Mouse (Mus musculus): ENCODE data around the gene Rps16. TPM values are rescaled to one million over a fixed set of nuclear protein-coding genes. Genes with fewer than 3 reads are reported as not detected.
A peak's percentile ranks its signal among the peaks of the same experiment; 100 is the strongest.

Rps16 gene
- polyA plus RNA-seq, 1 experiment from 2014 or later, result 695 TPM

- no peak overlapping the region for H3K4me3 ChIP-seq (ENCODE audit: low read depth, low read length)
- H3K27ac ChIP-seq (ENCODE audit: low read length), result 0 out of 2 replicates have a peak overlapping the region, but pooled peaks have one; percentile 20
- peaks cover 30% of the 10 kb centered on the region for H3K36me3 ChIP-seq (ENCODE audit: insufficient read depth, low read length)
- 91% methylated on average over 10 of the region's 10 CpGs for WGBS
- H3K9me3 ChIP-seq (ENCODE audit: low read length), result no peaks in the 10 kb centered on the region
- H3K27me3 ChIP-seq (replicated peaks; ENCODE audit: insufficient read depth, low read length), result no peaks in the 10 kb centered on the region
- DNase-seq (ENCODE audit: low spot score) (no peak), ATAC-seq (no peak)
- H3K4me2 ChIP-seq (replicated peaks; ENCODE audit: low read depth, low read length), result no peak overlapping the region
- TF ChIP-seq EP300 (IDR thresholded peaks at IDR 0.05) (no peak), CTCF (IDR thresholded peaks at IDR 0.05) (no peak)
- H3K4me1 ChIP-seq (ENCODE audit: insufficient read depth, low read depth, low read length), result peaks cover 13% of the 10 kb centered on the region
- H3K9ac ChIP-seq (replicated peaks; ENCODE audit: low read depth), result no peak overlapping the region
Observed at GRCm38 (mm10) chr7:28359854-28360253, 9.4 kb downstream of the Rps16 start.

GRCm38 (mm10) chr7:28360291-28360690, 9.8 kb downstream of the Rps16 start:
- 91% methylated on average over 6 of the region's 6 CpGs for WGBS
- no peak for DNase-seq (ENCODE audit: low spot score)
- H3K4me3 ChIP-seq (ENCODE audit: low read depth, low read length), result no peak overlapping the region
- H3K4me2 ChIP-seq (replicated peaks; ENCODE audit: low read depth, low read length), result no peak overlapping the region
- H3K27ac ChIP-seq (ENCODE audit: low read length), result no peak overlapping the region
- H3K9me3 ChIP-seq (ENCODE audit: low read length), result no peaks in the 10 kb centered on the region
- ATAC-seq, result no peak
- TF ChIP-seq EP300 (IDR thresholded peaks at IDR 0.05) (no peak), CTCF (IDR thresholded peaks at IDR 0.05) (no peak)
- peaks cover 13% of the 10 kb centered on the region for H3K4me1 ChIP-seq (ENCODE audit: insufficient read depth, low read depth, low read length)
- H3K9ac ChIP-seq (replicated peaks; ENCODE audit: low read depth), result no peak overlapping the region
- H3K36me3 ChIP-seq (ENCODE audit: insufficient read depth, low read length), result peaks cover 34% of the 10 kb centered on the region
- no peaks in the 10 kb centered on the region for H3K27me3 ChIP-seq (replicated peaks; ENCODE audit: insufficient read depth, low read length)

- Histone ChIP-seq H3K9me3 (ENCODE audit: low read length) (no peaks in the 10 kb centered on the region), H3K4me3 (ENCODE audit: low read depth, low read length) (no peak overlapping the region), H3K27me3 (replicated peaks; ENCODE audit: insufficient read depth, low read length) (no peaks in the 10 kb centered on the region), H3K27ac (ENCODE audit: low read length) (no peak overlapping the region), H3K4me1 (ENCODE audit: insufficient read depth, low read depth, low read length) (peaks cover 12% of the 10 kb centered on the region), H3K36me3 (ENCODE audit: insufficient read depth, low read length) (peaks cover 42% of the 10 kb centered on the region), H3K4me2 (replicated peaks; ENCODE audit: low read depth, low read length) (no peak overlapping the region), H3K9ac (replicated peaks; ENCODE audit: low read depth) (no peak overlapping the region)
- TF ChIP-seq EP300 (IDR thresholded peaks at IDR 0.05), result no peak
- TF ChIP-seq CTCF (IDR thresholded peaks at IDR 0.05), result no peak
- DNase-seq (ENCODE audit: low spot score) (no peak), ATAC-seq (no peak)
- 96% methylated on average over 19 of the region's 20 CpGs for WGBS
Observed at GRCm38 (mm10) chr7:28361647-28362341, 11.3 kb downstream of the Rps16 start.

- Histone ChIP-seq H3K36me3 (ENCODE audit: insufficient read depth, low read length) (peaks cover 49% of the 10 kb centered on the region), H3K4me2 (replicated peaks; ENCODE audit: low read depth, low read length) (no peak overlapping the region), H3K4me1 (ENCODE audit: insufficient read depth, low read depth, low read length) (peaks cover 6% of the 10 kb centered on the region), H3K9ac (replicated peaks; ENCODE audit: low read depth) (no peak overlapping the region), H3K4me3 (ENCODE audit: low read depth, low read length) (no peak overlapping the region), H3K9me3 (ENCODE audit: low read length) (no peaks in the 10 kb centered on the region), H3K27ac (ENCODE audit: low read length) (no peak overlapping the region), H3K27me3 (replicated peaks; ENCODE audit: insufficient read depth, low read length) (no peaks in the 10 kb centered on the region)
- ATAC-seq (no peak), DNase-seq (ENCODE audit: low spot score) (no peak)
- 76% methylated on average over 14 of the region's 16 CpGs for WGBS
- TF ChIP-seq CTCF (IDR thresholded peaks at IDR 0.05), result no peak
- TF ChIP-seq EP300 (IDR thresholded peaks at IDR 0.05), result no peak
Observed at GRCm38 (mm10) chr7:28362441-28363060, 12.1 kb downstream of the Rps16 start.

GRCm38 (mm10) chr7:28367663-28368275, 17.3 kb downstream of the Rps16 start:
- Histone ChIP-seq H3K27ac (ENCODE audit: low read length) (no peak overlapping the region), H3K9me3 (ENCODE audit: low read length) (no peaks in the 10 kb centered on the region), H3K4me2 (replicated peaks; ENCODE audit: low read depth, low read length) (no peak overlapping the region), H3K9ac (replicated peaks; ENCODE audit: low read depth) (no peak overlapping the region), H3K27me3 (replicated peaks; ENCODE audit: insufficient read depth, low read length) (no peaks in the 10 kb centered on the region), H3K36me3 (ENCODE audit: insufficient read depth, low read length) (peaks cover 33% of the 10 kb centered on the region), H3K4me3 (ENCODE audit: low read depth, low read length) (no peak overlapping the region), H3K4me1 (ENCODE audit: insufficient read depth, low read depth, low read length) (peaks cover 12% of the 10 kb centered on the region; the same call in 1 of the 2 replicates)
- TF ChIP-seq CTCF (IDR thresholded peaks at IDR 0.05) (no peak), EP300 (IDR thresholded peaks at IDR 0.05) (no peak)
- DNase-seq (ENCODE audit: low spot score), result no peak
- 87% methylated on average over 16 of the region's 16 CpGs for WGBS
- ATAC-seq, result no peak

- DNase-seq (ENCODE audit: low spot score) (no peak), ATAC-seq (no peak)
- H3K4me1 ChIP-seq (ENCODE audit: insufficient read depth, low read depth, low read length), result peaks cover 12% of the 10 kb centered on the region; the same call in 1 of the 2 replicates
- 92% methylated on average over 16 of the region's 16 CpGs for WGBS
- peaks cover 30% of the 10 kb centered on the region for H3K36me3 ChIP-seq (ENCODE audit: insufficient read depth, low read length)
- H3K4me3 ChIP-seq (ENCODE audit: low read depth, low read length), result no peak overlapping the region
- H3K27ac ChIP-seq (ENCODE audit: low read length), result no peak overlapping the region
- TF ChIP-seq EP300 (IDR thresholded peaks at IDR 0.05), result no peak
- TF ChIP-seq CTCF (IDR thresholded peaks at IDR 0.05), result no peak
- no peak overlapping the region for H3K9ac ChIP-seq (replicated peaks; ENCODE audit: low read depth)
- no peaks in the 10 kb centered on the region for H3K27me3 ChIP-seq (replicated peaks; ENCODE audit: insufficient read depth, low read length)
- H3K4me2 ChIP-seq (replicated peaks; ENCODE audit: low read depth, low read length), result no peak overlapping the region
- no peaks in the 10 kb centered on the region for H3K9me3 ChIP-seq (ENCODE audit: low read length)
Observed at GRCm38 (mm10) chr7:28368276-28368920, 17.9 kb downstream of the Rps16 start.

All from lung, postnatal 0 days (tissue).